Mouse (Mus musculus): Measurements from ENCODE around the gene Rnft1. TPM values are rescaled to one million over a fixed set of nuclear protein-coding genes. Genes with fewer than 3 reads are reported as not detected.
"Not testable (repeated sequence)": the region's sequence is repeated elsewhere in the genome, so short reads cannot be mapped to it uniquely, and the experiment has no call there.

The Rnft1 gene
- polyA plus RNA-seq (2015; fragmentation: Nextera tagmentation; extraction: Ambion mirVana): 48.5 and 49.1 TPM in 2 replicates

GRCm38 (mm10) chr11:86484101-86484868, at the start of gene Rnft1:
Gene Rnft1 (plus strand): TSS chr11:86484657.
- peak within 1 kb of the TSS; percentile 86 for H3K27ac ChIP-seq (ENCODE audit: low read length)
- peak within 1 kb of the TSS; percentile 69 for H3K9ac ChIP-seq (replicated peaks; ENCODE audit: low read length)
- H3K36me3 ChIP-seq (ENCODE audit: insufficient read depth, low read length): no peaks in the 10 kb centered on the region
- no peaks in the 10 kb centered on the region for H3K27me3 ChIP-seq (ENCODE audit: insufficient read depth, low read length)
- peak within 1 kb of the TSS; percentile 72 for H3K4me2 ChIP-seq (replicated peaks; ENCODE audit: low read depth, low read length)
- under 1% methylated on average over 68 of the region's 68 CpGs for WGBS
- peak within 1 kb of the TSS; percentile 59 for H3K4me3 ChIP-seq (ENCODE audit: low read length)
- ATAC-seq (ENCODE audit: low FRiP score, low TSS enrichment): peak; percentile 99
- peaks cover 9% of the 10 kb centered on the region for H3K4me1 ChIP-seq (ENCODE audit: insufficient read depth, low read length)
- no peaks in the 10 kb centered on the region for H3K9me3 ChIP-seq (ENCODE audit: low read length)

- ATAC-seq (ENCODE audit: low FRiP score, low TSS enrichment): no peak
- 9% methylated on average over 4 of the region's 5 CpGs for WGBS
- H3K27ac ChIP-seq (ENCODE audit: low read length): no peak overlapping the region
These were observed 47.6 kb upstream of the Rnft1 start for GRCm38 (mm10) chr11:86436843-86437242.

GRCm38 (mm10) chr11:86438261-86438660, 46.2 kb upstream of the Rnft1 start:
- no peaks in the 10 kb centered on the region for H3K27me3 ChIP-seq (ENCODE audit: insufficient read depth, low read length)
- no peaks in the 10 kb centered on the region for H3K36me3 ChIP-seq (ENCODE audit: insufficient read depth, low read length)
- H3K27ac ChIP-seq (ENCODE audit: low read length): no peak overlapping the region
- H3K4me1 ChIP-seq (ENCODE audit: insufficient read depth, low read length): no peaks in the 10 kb centered on the region
- ATAC-seq (ENCODE audit: low FRiP score, low TSS enrichment): no peak
- no peak overlapping the region for H3K4me2 ChIP-seq (replicated peaks; ENCODE audit: low read depth, low read length)
- no peak overlapping the region for H3K4me3 ChIP-seq (ENCODE audit: low read length)
- WGBS: 33% methylated on average over 4 of the region's 4 CpGs
- H3K9me3 ChIP-seq (ENCODE audit: low read length): no peaks in the 10 kb centered on the region
- H3K9ac ChIP-seq (replicated peaks; ENCODE audit: low read length): no peak overlapping the region

More at GRCm38 (mm10) chr11:86436843-86437242, 47.6 kb upstream of the Rnft1 start:
- no peak overlapping the region for H3K9ac ChIP-seq (replicated peaks; ENCODE audit: low read length)
- peak overlapping the region; percentile 38; the same call in 1 of the 2 replicates for H3K4me2 ChIP-seq (replicated peaks; ENCODE audit: low read depth, low read length)
- H3K4me3 ChIP-seq (ENCODE audit: low read length): no peak overlapping the region
- H3K36me3 ChIP-seq (ENCODE audit: insufficient read depth, low read length): no peaks in the 10 kb centered on the region
- no peaks in the 10 kb centered on the region for H3K27me3 ChIP-seq (ENCODE audit: insufficient read depth, low read length)
- H3K9me3 ChIP-seq (ENCODE audit: low read length): no peaks in the 10 kb centered on the region
- no peaks in the 10 kb centered on the region for H3K4me1 ChIP-seq (ENCODE audit: insufficient read depth, low read length)

GRCm38 (mm10) chr11:86440791-86441190, 43.7 kb upstream of the Rnft1 start:
- ATAC-seq (ENCODE audit: low FRiP score, low TSS enrichment): no peak
- Histone ChIP-seq H3K9me3 (ENCODE audit: low read length) (no peaks in the 10 kb centered on the region), H3K27me3 (ENCODE audit: insufficient read depth, low read length) (no peaks in the 10 kb centered on the region), H3K4me1 (ENCODE audit: insufficient read depth, low read length) (no peaks in the 10 kb centered on the region), H3K9ac (replicated peaks; ENCODE audit: low read length) (no peak overlapping the region), H3K36me3 (ENCODE audit: insufficient read depth, low read length) (no peaks in the 10 kb centered on the region), H3K4me3 (ENCODE audit: low read length) (no peak overlapping the region), H3K27ac (ENCODE audit: low read length) (no peak overlapping the region), H3K4me2 (replicated peaks; ENCODE audit: low read depth, low read length) (no peak overlapping the region)
- WGBS: 71% methylated on average over 5 of the region's 5 CpGs

GRCm38 (mm10) chr11:86453991-86454390, 30.5 kb upstream of the Rnft1 start:
- Histone ChIP-seq H3K27ac (ENCODE audit: low read length) (no peak overlapping the region), H3K4me2 (replicated peaks; ENCODE audit: low read depth, low read length) (no peak overlapping the region), H3K9ac (replicated peaks; ENCODE audit: low read length) (no peak overlapping the region), H3K9me3 (ENCODE audit: low read length) (0 out of 2 replicates have a peak, but pooled peaks cover 3% of the 10 kb centered on the region), H3K36me3 (ENCODE audit: insufficient read depth, low read length) (no peaks in the 10 kb centered on the region), H3K4me1 (ENCODE audit: insufficient read depth, low read length) (no peaks in the 10 kb centered on the region), H3K4me3 (ENCODE audit: low read length) (no peak overlapping the region), H3K27me3 (ENCODE audit: insufficient read depth, low read length) (no peaks in the 10 kb centered on the region)
- WGBS: 92% methylated on average over 5 of the region's 5 CpGs
- ATAC-seq (ENCODE audit: low FRiP score, low TSS enrichment): no peak

- no peak overlapping the region for H3K9ac ChIP-seq (replicated peaks; ENCODE audit: low read length)
- H3K36me3 ChIP-seq (ENCODE audit: insufficient read depth, low read length): no peaks in the 10 kb centered on the region
- H3K4me1 ChIP-seq (ENCODE audit: insufficient read depth, low read length): no peaks in the 10 kb centered on the region
- H3K9me3 ChIP-seq (ENCODE audit: low read length): 0 out of 2 replicates have a peak, but pooled peaks cover 3% of the 10 kb centered on the region
- no peak for ATAC-seq (ENCODE audit: low FRiP score, low TSS enrichment)
- H3K4me2 ChIP-seq (replicated peaks; ENCODE audit: low read depth, low read length): no peak overlapping the region
- no peak overlapping the region for H3K4me3 ChIP-seq (ENCODE audit: low read length)
- H3K27ac ChIP-seq (ENCODE audit: low read length): no peak overlapping the region
- WGBS: 84% methylated on average over 6 of the region's 6 CpGs
- H3K27me3 ChIP-seq (ENCODE audit: insufficient read depth, low read length): no peaks in the 10 kb centered on the region
These were observed 26.9 kb upstream of the Rnft1 start for GRCm38 (mm10) chr11:86457545-86457944.

- WGBS: 89% methylated on average over 6 of the region's 6 CpGs
- Histone ChIP-seq H3K27ac (ENCODE audit: low read length) (no peak overlapping the region), H3K9ac (replicated peaks; ENCODE audit: low read length) (no peak overlapping the region), H3K9me3 (ENCODE audit: low read length) (0 out of 2 replicates have a peak, but pooled peaks cover 3% of the 10 kb centered on the region), H3K4me3 (ENCODE audit: low read length) (no peak overlapping the region), H3K36me3 (ENCODE audit: insufficient read depth, low read length) (no peaks in the 10 kb centered on the region), H3K4me2 (replicated peaks; ENCODE audit: low read depth, low read length) (no peak overlapping the region), H3K27me3 (ENCODE audit: insufficient read depth, low read length) (no peaks in the 10 kb centered on the region), H3K4me1 (ENCODE audit: insufficient read depth, low read length) (no peaks in the 10 kb centered on the region)
- no peak for ATAC-seq (ENCODE audit: low FRiP score, low TSS enrichment)
These were observed 25.6 kb upstream of the Rnft1 start for GRCm38 (mm10) chr11:86458866-86459265.

- H3K36me3 ChIP-seq (ENCODE audit: insufficient read depth, low read length): no peaks in the 10 kb centered on the region
- no peak overlapping the region for H3K4me2 ChIP-seq (replicated peaks; ENCODE audit: low read depth, low read length)
- no peak overlapping the region for H3K27ac ChIP-seq (ENCODE audit: low read length)
- H3K4me3 ChIP-seq (ENCODE audit: low read length): no peak overlapping the region
- no peaks in the 10 kb centered on the region for H3K27me3 ChIP-seq (ENCODE audit: insufficient read depth, low read length)
- 0 out of 2 replicates have a peak, but pooled peaks cover 3% of the 10 kb centered on the region for H3K9me3 ChIP-seq (ENCODE audit: low read length)
- H3K4me1 ChIP-seq (ENCODE audit: insufficient read depth, low read length): no peaks in the 10 kb centered on the region
- H3K9ac ChIP-seq (replicated peaks; ENCODE audit: low read length): no peak overlapping the region
- no peak for ATAC-seq (ENCODE audit: low FRiP score, low TSS enrichment)
These were observed 21.9 kb upstream of the Rnft1 start for GRCm38 (mm10) chr11:86462579-86462978.

- H3K27ac ChIP-seq (ENCODE audit: low read length); H3K9ac ChIP-seq (replicated peaks; ENCODE audit: low read length); H3K27me3 ChIP-seq (ENCODE audit: insufficient read depth, low read length); H3K9me3 ChIP-seq (ENCODE audit: low read length); H3K4me1 ChIP-seq (ENCODE audit: insufficient read depth, low read length); H3K4me3 ChIP-seq (ENCODE audit: low read length); ATAC-seq (ENCODE audit: low FRiP score, low TSS enrichment); H3K36me3 ChIP-seq (ENCODE audit: insufficient read depth, low read length); H3K4me2 ChIP-seq (replicated peaks; ENCODE audit: low read depth, low read length): not testable (repeated sequence)
- 14% methylated on average over 8 of the region's 8 CpGs for WGBS
These were observed 20.2 kb upstream of the Rnft1 start for GRCm38 (mm10) chr11:86464275-86464674.

GRCm38 (mm10) chr11:86468345-86468744, 16.1 kb upstream of the Rnft1 start:
- 0 out of 2 replicates have a peak, but pooled peaks cover 9% of the 10 kb centered on the region for H3K4me1 ChIP-seq (ENCODE audit: insufficient read depth, low read length)
- no peaks in the 10 kb centered on the region for H3K27me3 ChIP-seq (ENCODE audit: insufficient read depth, low read length)
- H3K9me3 ChIP-seq (ENCODE audit: low read length): no peaks in the 10 kb centered on the region
- no peak overlapping the region for H3K27ac ChIP-seq (ENCODE audit: low read length)
- WGBS: 84% methylated on average over 8 of the region's 8 CpGs
- no peak for ATAC-seq (ENCODE audit: low FRiP score, low TSS enrichment)
- no peaks in the 10 kb centered on the region for H3K36me3 ChIP-seq (ENCODE audit: insufficient read depth, low read length)
- no peak overlapping the region for H3K9ac ChIP-seq (replicated peaks; ENCODE audit: low read length)
- H3K4me3 ChIP-seq (ENCODE audit: low read length): no peak overlapping the region
- H3K4me2 ChIP-seq (replicated peaks; ENCODE audit: low read depth, low read length): no peak overlapping the region
